Mouse (Mus musculus) gastrocnemius, adult 2 months (tissue): ENCODE results near the gene Moxd1. TPM values are rescaled to one million over a fixed set of nuclear protein-coding genes. Genes with fewer than 3 reads are reported as not detected.

ENCODE experiments used
- DNase-seq: peaks from one replicate; pipeline ENCODE4 v3.0.0; 2022
- H3K27ac ChIP-seq: fragments of 200-600 bp; 2 replicates; pipeline ENCODE4 v1.8.1; 2022; ENCODE audit warnings: mild to moderate bottlenecking
- H3K4me3 ChIP-seq: fragments of 200-600 bp; 2 replicates; pipeline ENCODE4 v1.8.1; 2022; ENCODE audit warnings: mild to moderate bottlenecking, moderate library complexity
- CTCF ChIP-seq: fragments of 200-600 bp; IDR thresholded peaks from 2 replicates; pipeline ENCODE4 v1.8.1; 2022; ENCODE audit warnings: antibody characterized with exemption, mild to moderate bottlenecking, moderate library complexity
- intact Hi-C: fragments of 180-260 bp; cut with DNase I; formaldehyde crosslinking; loops from one replicate; pipeline ENCODE4 v1.15.1; 2025
- long read RNA-seq, 2 experiments: library from polyadenylated mRNA; stranded (forward); transcript quantifications; one replicate each; pipeline ENCODE4 v2.0.0; 2021
- total RNA-seq, 2 experiments: library from RNA; stranded (reverse); gene quantifications; 2 replicates each; pipeline ENCODE4 v1.2.3; 2021

The Moxd1 gene
- total RNA-seq = under 1 TPM; 0.28 to 0.94 TPM
- long read RNA-seq, experiment 1 = 0 reads
- long read RNA-seq, experiment 2, partial matches to known transcripts = 0 of 1 reads
- long read RNA-seq, experiment 2, other reads (novel, unspliced or antisense) = 0 of 1 reads

DNA sequence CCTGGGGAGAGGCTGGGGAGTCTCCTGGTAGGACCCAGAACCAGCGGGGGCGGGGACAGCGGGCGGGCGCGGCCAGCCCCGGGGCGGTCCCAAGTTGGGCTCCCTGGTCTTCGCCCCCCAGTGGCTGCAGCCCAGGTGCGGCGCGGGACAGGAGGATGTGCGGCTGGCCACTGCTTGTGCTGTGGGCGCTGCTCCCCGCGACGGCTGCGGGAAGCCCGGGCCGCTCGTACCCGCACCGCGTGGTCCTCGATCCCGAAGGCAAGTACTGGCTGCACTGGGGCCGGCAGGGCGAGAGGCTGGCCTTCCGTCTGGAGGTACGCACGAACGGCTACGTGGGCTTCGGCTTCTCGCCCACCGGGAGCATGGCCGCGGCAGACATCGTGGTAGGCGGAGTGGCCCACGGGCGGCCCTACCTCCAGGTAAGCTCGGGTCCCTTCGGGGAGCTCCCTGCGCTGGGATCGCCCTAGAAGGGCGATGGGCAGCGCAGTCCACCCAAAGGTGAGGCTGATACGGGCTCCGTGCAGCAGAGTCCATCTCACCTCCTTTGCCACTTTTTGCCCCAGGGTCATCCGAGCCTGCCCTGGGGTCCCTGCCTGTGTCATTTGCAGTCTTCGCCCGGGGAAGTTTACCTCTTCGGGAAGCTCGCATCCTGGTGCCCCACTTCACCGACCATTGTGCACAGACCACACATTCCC, at the start of gene Moxd1:
TSS of gene Moxd1 (plus strand) at position 69 of the 695 bp plus-strand sequence.
- intact Hi-C loops = no loop called here
- H3K4me3 ChIP-seq = peak within 1 kb of the TSS; percentile 67
- 0 out of 2 replicates have a peak, but pooled peaks have one; percentile 1 for TF ChIP-seq CTCF
- peak; percentile 33 for DNase-seq
- H3K27ac ChIP-seq = no peak within 1 kb of the TSS

DNA sequence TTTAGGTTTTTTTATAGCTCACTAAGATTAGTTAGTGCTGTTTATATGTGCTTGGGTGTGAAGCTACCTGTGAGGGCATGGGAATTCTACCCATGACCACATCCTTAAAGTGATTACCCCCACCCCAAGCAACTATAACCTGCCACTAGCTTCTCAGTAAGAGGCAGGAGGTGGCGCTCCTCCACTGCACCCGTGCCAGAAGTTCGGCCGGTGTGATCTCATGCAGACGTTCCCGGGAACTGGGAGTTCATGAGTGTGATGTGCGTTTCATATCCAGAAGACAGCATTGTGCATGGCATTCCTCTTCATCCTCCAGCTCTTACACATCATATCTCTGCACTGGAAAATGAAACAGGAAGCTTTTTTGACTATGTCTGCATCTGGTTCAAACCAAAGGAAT, 32.9 kb upstream of the Moxd1 start:
- peak; percentile 26; the same call in 1 of the 2 replicates for TF ChIP-seq CTCF
- no peak overlapping the region for H3K4me3 ChIP-seq
- intact Hi-C loops = loop anchor here (5.0 kb wide), 1 partner anchor 107 kb away; no protein-coding TSS in a partner anchor
- peak; percentile 28 for DNase-seq
- no peak overlapping the region for H3K27ac ChIP-seq

DNA sequence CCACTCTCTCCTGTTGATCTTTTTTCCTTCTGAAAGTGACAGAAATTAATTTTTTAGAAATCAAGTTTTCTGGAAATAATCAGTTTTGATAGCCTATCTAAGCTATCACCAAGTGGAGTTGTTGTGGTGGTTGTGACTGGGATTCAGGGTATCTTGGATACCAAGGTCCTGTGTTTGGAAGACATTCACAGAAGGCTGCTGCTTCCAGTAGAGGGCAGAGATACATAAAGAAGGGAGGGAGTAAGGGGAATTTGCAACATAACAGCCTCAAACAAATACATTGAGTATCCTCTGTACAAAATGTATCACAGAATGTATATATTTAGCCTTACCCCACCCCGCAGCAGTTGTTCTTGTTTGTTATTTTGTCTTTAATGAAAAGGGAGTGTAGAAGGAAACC, 31.3 kb upstream of the Moxd1 start:
- H3K4me3 ChIP-seq = no peak overlapping the region
- no peak for DNase-seq
- H3K27ac ChIP-seq = no peak overlapping the region
- TF ChIP-seq CTCF = peak; percentile 34
- intact Hi-C loops = loop anchor here (5.0 kb wide), 1 partner anchor 105 kb away; no protein-coding TSS in a partner anchor

DNA sequence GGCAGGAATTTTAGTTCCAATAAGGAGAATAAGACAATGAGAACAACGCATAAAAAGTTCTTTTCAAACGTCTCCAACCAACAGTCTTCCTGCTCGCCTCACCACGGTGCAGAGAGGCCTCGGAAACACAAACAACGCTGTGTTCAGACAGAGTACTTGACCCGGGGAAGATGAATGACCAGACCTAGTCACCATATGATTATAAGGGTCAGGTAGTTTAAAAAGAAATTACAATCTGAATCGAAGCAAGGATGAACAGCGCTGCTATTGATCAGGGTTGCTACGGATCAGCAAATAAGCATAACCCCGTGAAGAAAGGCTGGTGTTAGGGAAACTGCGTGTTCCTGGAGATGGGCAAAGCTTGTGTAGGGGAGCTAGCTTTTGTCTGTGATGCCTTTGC, 24.0 kb upstream of the Moxd1 start:
- intact Hi-C loops = no loop called here
- TF ChIP-seq CTCF = no peak
- Histone ChIP-seq H3K4me3 (no peak overlapping the region), H3K27ac (no peak overlapping the region)
- no peak for DNase-seq

DNA sequence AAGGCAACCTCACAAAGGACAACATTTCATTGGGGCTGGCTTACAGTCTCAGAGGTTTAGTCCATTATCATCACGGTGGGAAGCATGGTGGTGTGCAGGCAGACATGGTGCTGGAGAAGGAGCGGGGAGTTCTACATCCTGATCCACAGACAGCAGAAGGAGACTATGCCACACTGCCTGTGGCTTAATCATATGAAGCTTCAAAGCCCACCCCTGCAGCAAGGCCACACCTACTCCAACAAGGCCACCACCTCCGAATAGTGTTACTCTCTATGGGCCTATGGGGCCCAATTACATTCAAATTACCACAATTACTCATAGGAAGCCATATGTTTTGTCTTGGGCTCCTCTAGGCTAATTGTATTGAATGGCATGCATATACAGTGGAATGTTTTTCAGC, 23.2 kb upstream of the Moxd1 start:
- no peak overlapping the region for H3K27ac ChIP-seq
- intact Hi-C loops = no loop called here
- TF ChIP-seq CTCF = no peak
- DNase-seq = no peak
- no peak overlapping the region for H3K4me3 ChIP-seq

DNA sequence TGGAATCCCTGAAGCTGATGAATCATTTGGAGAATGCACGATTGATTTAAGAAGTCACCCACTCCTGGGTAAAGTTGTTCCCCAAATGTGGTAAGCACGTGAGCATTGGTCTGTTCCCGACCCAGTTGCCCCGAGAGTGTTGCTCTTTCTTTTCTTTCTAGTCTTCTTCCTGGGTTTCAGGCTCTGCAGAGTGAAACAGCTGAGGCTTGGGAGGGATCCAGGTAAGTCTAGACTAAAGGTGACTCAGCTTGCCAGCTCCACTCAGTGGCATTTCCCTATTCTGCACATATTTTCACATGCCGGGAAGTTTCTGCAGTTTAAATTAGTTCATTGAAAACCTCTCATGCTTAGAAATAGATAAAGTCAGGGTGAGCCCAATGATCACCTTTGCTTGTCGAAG, 13.2 kb upstream of the Moxd1 start:
- H3K27ac ChIP-seq = no peak overlapping the region
- no peak for TF ChIP-seq CTCF
- no peak for DNase-seq
- intact Hi-C loops = no loop called here
- H3K4me3 ChIP-seq = no peak overlapping the region

DNA sequence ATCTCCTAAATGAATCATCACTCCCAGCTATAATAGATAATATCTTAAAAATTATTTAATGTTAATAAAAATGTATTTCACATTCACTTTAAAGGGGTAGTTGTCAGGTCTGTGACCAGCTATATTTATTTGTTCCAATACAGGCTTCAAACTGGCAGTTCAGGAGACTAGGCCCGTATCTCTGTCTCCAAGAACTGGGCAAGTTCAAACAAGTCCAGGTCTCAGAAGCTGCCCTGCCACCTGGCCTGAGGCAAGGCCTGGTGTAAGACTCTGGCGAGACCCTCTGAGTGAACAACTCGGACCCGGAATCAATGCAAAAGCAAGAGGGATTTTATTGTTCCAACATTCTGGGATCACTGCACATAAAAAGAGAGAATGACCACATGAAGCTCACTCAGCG, 10.0 kb upstream of the Moxd1 start:
- Histone ChIP-seq H3K4me3 (no peak overlapping the region), H3K27ac (no peak overlapping the region)
- intact Hi-C loops = no loop called here
- no peak for TF ChIP-seq CTCF
- no peak for DNase-seq

DNA sequence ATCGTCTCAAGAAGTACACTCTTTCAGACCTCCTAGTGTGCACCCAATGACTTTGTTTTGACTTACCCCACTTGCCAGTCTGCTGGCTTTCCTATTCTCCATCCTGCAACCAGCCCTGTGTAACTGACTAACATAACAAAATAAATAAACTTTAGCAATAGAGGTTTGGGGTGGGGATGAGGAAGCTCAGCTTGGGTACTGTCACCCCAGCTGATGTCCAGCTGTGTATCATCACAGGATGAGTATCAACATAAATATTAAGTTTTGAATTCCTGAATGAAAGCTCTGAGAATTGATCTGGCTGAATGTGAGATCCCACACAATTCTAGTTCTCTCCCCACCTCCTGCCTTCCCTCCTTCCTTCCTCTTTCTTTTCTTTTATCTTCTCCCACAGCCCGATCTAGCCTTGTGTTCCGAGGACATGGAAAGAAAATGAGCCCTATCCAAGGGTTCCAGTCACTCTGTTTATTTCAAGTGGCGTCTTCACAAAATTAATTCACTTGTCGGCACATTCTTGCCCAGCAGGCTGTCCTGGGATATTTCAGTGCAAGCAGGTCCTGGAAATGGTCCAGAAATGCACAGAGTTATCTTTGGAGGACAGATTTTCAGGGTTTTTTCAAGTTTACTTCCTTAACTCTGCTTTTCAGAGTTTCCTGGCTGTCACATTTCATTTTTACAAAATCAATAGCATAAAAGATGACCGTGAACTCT, 5.6 kb upstream of the Moxd1 start:
- no peak for TF ChIP-seq CTCF
- Histone ChIP-seq H3K27ac (no peak overlapping the region), H3K4me3 (no peak overlapping the region)
- no peak for DNase-seq
- intact Hi-C loops = no loop called here

DNA sequence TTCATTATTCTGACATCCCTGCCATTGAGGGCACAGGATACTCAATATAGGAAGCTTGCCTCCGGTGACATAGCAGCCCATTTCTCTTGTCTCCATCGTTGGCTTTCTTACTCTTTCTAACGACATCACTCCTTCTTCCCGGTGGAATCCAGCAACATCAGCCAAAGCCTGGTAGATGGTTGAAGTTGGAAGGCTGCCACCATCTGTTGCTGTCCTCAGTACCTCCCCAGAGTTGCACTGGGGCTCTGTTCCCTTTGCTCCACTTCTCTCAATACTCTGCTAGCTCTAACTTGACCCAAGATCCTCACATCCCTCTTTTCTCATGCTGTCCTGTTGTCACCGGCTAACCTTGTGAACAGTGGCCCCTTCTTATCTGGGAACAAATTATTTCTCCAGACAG, 2.4 kb upstream of the Moxd1 start:
- no peak for TF ChIP-seq CTCF
- intact Hi-C loops = no loop called here
- Histone ChIP-seq H3K27ac (no peak overlapping the region), H3K4me3 (no peak overlapping the region)
- DNase-seq = no peak

DNA sequence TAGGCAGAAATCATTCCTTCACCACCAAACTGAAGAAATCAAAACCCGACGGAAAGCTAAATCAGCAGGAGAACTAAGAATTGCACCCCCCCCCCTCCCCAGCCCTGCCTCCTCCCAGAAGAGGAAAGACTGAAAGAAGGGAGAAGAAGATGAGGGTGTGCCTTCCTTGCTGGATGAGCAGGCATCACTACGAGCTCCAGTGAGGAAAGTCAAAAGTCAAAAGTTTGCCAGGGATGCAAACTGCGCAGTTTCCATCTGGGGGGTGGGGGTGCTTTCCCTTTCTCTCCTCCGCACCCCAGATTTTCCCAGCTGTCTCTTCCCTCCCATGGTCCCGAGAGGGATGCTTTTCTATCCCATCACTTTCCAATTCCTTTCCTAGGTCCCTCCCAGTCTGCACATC, 406 bp upstream of the Moxd1 start:
- no peak for DNase-seq
- no peak for TF ChIP-seq CTCF
- H3K4me3 ChIP-seq = peak overlapping the region; percentile 67
- no peak overlapping the region for H3K27ac ChIP-seq
- intact Hi-C loops = no loop called here

DNA sequence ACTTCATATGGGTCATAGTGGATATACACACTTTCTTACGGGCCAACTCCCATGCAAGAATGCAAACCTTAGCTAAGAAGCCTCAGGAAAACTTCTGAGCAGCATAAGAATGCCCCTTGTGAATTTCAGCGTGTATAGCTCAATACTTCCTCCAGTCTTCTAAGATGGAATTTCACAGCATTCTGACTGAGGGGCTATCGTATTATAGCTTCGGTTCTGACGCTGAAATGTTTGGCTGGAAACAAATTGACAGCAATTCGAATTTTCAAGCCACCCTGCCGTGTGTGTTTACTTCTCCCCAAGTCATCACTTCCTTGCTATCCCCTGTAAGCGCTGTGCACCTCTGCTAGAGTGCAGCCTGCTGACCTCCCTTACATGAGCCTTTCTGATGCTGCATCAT, 1.3 kb downstream of the Moxd1 start:
- no peak overlapping the region for H3K4me3 ChIP-seq

DNA sequence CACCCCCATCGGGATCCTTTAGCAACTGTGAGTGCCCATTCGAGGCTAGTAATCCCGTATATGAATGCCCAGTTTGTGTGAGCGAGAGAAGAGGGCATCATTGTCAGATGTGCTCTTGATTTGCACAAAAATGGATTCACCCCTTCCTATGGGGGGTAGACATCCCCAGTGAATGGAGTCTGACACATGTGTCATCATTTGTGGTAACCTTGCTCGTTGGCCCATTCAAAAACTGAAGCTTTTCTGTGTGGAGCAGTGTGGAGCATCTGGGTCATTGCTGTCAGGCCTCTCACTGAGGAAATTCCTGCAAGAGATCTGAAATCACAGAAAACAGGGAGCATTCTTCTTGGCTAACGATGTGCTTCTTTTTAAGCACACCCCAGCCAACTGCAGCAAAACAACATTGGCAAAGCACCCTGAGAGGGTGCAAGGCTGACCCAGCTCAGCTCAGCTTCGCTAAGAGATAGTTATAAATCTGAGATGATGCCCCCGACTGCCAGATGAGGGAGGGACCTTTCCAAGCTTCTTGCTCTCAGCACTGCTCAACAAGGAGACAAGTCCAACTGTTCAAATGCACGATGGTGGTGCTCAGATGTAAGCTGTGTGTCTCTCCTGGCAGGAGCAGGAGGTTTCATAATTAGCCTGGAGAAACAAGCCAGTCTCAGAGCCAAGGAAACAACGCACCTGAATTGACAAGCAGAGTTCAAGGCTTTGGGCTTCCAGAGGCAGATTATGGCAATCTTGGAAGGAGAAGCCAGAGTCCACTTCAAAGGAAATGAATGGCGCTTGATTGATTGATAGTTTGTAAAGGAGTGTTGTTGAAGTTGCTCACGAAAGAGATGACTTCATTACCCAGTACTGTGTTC, 5.2 kb downstream of the Moxd1 start:
- no peak overlapping the region for H3K27ac ChIP-seq
- no peak overlapping the region for H3K4me3 ChIP-seq
- no peak for DNase-seq
- intact Hi-C loops = no loop called here
- TF ChIP-seq CTCF = no peak

More for the DNA sequence above, 1.3 kb downstream of the Moxd1 start:
- intact Hi-C loops = no loop called here
- no peak for DNase-seq
- TF ChIP-seq CTCF = no peak
- H3K27ac ChIP-seq = no peak overlapping the region
